Mouse (Mus musculus): ENCODE measurements around the gene Wfdc5. TPM values are rescaled to one million over a fixed set of nuclear protein-coding genes. Genes with fewer than 3 reads are reported as not detected.

Wfdc5 gene
- polyA plus RNA-seq, 1 experiment from 2014 or later, result 0.96 TPM

DNA sequence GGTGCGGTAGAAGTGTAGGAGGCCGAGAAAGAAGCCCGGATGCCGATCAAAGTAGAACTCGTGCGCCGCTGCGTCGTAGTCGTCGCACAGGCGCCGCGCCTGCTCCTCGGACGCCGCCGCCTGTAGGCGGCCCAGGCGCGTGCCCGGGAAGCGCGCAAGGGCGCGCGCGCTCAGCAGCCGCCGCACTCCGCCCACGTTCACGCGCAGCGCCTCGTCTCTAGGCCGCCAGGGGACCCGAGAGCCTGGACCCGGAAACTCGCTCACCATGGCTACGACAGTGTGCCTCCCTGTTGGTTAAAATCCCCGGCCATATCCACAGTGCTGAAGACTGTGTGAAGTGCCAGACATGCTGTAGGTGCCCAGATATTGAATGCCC is 14.0 kb downstream of the Wfdc5 start:
- Histone ChIP-seq H3K27ac (replicated peaks; ENCODE audit: low read depth, low read length) (no peak overlapping the region), H3K36me3 (ENCODE audit: control insufficient read depth, insufficient read depth, low read length) (no peaks in the 10 kb centered on the region), H3K9me3 (ENCODE audit: control insufficient read depth, low read length) (no peaks in the 10 kb centered on the region), H3K27me3 (replicated peaks; ENCODE audit: control insufficient read depth, insufficient read depth, low read length) (peaks cover 66% of the 10 kb centered on the region), H3K9ac (ENCODE audit: low read depth, low read length) (peak overlapping the region; percentile 48), H3K4me1 (ENCODE audit: control insufficient read depth, insufficient read depth, low read length) (peaks cover 24% of the 10 kb centered on the region), H3K4me3 (ENCODE audit: low read depth, low read length) (peak overlapping the region; percentile 38), H3K4me2 (ENCODE audit: low read depth, low read length) (peak overlapping the region; percentile 60)
- 40% methylated on average over 3 of the region's 42 CpGs for WGBS
- no peak for DNase-seq (ENCODE audit: low spot score)
- no peak; the same call in 1 of the 2 replicates for ATAC-seq (ENCODE audit: low read depth)

DNA sequence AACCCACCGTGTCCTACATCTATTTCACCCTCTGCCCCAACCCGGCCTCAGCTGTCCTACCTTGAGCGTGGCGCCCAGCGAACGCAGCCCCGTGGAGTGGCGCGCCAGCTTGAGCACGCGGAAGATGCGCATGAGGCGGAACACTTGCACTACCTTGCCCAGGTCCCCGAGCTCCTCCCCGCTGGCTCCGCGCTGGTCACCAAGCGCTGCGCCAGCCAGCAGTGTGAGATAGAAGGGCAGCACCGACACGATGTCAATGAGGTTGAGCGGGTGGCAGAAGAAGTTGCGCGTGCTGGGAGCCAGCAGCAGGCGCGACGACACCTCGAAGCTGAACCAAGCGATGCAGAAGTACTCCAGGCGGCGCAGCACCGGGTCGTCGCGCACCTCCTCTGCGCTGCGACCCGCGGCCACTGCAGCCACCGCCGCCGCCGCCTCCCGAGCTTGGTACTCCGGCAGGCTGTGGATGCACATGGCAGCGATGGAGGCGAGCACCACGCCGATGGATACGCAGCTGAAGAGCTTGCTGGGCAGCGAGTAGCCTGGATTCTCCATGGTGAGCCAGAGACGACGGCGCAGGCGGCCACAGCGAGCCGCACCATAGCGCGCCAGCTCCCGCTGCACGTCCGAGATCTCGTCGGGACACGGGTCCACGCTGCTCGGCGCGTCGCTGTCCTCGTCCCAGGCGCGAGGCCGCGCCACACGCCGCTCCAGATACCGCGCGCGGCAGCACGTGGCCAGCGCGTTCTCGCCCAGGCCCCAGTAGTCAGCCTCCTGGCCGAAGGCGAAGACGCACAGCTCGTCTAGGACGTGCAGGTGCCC is 14.6 kb downstream of the Wfdc5 start:
- Histone ChIP-seq H3K9ac (ENCODE audit: low read depth, low read length) (peak overlapping the region; percentile 48), H3K4me1 (ENCODE audit: control insufficient read depth, insufficient read depth, low read length) (peaks cover 24% of the 10 kb centered on the region), H3K36me3 (ENCODE audit: control insufficient read depth, insufficient read depth, low read length) (no peaks in the 10 kb centered on the region), H3K9me3 (ENCODE audit: control insufficient read depth, low read length) (no peaks in the 10 kb centered on the region), H3K4me2 (ENCODE audit: low read depth, low read length) (peak overlapping the region; percentile 60), H3K27me3 (replicated peaks; ENCODE audit: control insufficient read depth, insufficient read depth, low read length) (peaks cover 66% of the 10 kb centered on the region), H3K27ac (replicated peaks; ENCODE audit: low read depth, low read length) (no peak overlapping the region), H3K4me3 (ENCODE audit: low read depth, low read length) (peak overlapping the region; percentile 38)
- no peak for DNase-seq (ENCODE audit: low spot score)
- peak; percentile 26; the same call in 1 of the 2 replicates for ATAC-seq (ENCODE audit: low read depth)
- WGBS, result 16% methylated on average over 54 of the region's 90 CpGs

DNA sequence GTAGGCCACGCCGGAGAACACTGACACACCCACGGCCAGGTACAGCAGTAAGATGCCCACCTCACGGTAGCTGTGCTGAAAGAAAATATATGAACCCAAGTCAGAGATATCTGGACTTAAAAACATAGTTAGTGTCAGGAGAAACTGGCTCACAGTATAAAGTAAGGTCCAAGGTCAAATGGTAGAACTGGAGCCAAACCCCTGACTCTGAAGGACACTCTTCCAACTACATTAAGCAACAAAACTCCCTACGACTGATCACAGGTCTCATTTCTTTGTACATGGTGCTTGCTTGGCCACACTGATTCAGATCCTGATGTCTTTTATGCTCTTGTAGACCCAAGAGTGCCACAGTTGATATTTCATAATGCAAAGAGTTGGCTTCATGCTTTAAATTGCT is 17.6 kb downstream of the Wfdc5 start:
- Histone ChIP-seq H3K27me3 (replicated peaks; ENCODE audit: control insufficient read depth, insufficient read depth, low read length) (peaks cover 41% of the 10 kb centered on the region), H3K36me3 (ENCODE audit: control insufficient read depth, insufficient read depth, low read length) (no peaks in the 10 kb centered on the region), H3K9ac (ENCODE audit: low read depth, low read length) (no peak overlapping the region), H3K27ac (replicated peaks; ENCODE audit: low read depth, low read length) (no peak overlapping the region), H3K9me3 (ENCODE audit: control insufficient read depth, low read length) (no peaks in the 10 kb centered on the region), H3K4me1 (ENCODE audit: control insufficient read depth, insufficient read depth, low read length) (peaks cover 11% of the 10 kb centered on the region), H3K4me3 (ENCODE audit: low read depth, low read length) (no peak overlapping the region), H3K4me2 (ENCODE audit: low read depth, low read length) (no peak overlapping the region)
- ATAC-seq (ENCODE audit: low read depth), result no peak
- WGBS, result 91% methylated on average over 5 of the region's 5 CpGs
- DNase-seq (ENCODE audit: low spot score), result no peak

DNA sequence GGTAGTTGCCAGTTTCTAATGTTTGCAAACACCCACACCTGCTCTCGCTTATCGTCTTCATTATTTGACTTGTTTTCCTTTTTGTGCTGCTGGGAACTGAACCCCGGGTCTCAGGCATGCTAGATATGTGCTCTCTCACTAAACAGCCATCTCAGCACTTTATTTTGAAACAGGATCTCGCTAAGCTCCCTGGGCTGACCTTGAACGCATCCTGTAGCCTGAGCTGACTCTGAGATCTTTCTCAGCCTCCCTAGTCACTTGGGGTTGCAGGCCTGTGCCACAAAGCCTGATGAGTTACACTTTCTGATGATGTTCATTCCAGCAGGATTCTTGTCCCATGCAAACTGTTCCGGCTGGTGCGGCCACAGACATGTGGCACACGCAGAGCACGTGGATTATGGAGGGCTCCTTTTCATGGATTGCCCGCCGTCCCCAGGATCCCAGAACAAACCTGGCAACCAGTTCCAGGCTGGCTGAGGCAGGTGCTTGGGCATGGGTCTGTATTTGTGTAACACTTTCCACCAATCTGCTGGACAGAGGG is 21.0 kb downstream of the Wfdc5 start:
- Histone ChIP-seq H3K4me1 (ENCODE audit: control insufficient read depth, insufficient read depth, low read length) (no peaks in the 10 kb centered on the region), H3K27me3 (replicated peaks; ENCODE audit: control insufficient read depth, insufficient read depth, low read length) (peaks cover 7% of the 10 kb centered on the region), H3K4me3 (ENCODE audit: low read depth, low read length) (no peak overlapping the region), H3K9me3 (ENCODE audit: control insufficient read depth, low read length) (no peaks in the 10 kb centered on the region), H3K27ac (replicated peaks; ENCODE audit: low read depth, low read length) (no peak overlapping the region), H3K36me3 (ENCODE audit: control insufficient read depth, insufficient read depth, low read length) (no peaks in the 10 kb centered on the region; the same call in 1 of the 2 replicates), H3K9ac (ENCODE audit: low read depth, low read length) (no peak overlapping the region), H3K4me2 (ENCODE audit: low read depth, low read length) (no peak overlapping the region)
- WGBS, result 76% methylated on average over 11 of the region's 11 CpGs
- DNase-seq (ENCODE audit: low spot score) (no peak), ATAC-seq (ENCODE audit: low read depth) (no peak)

DNA sequence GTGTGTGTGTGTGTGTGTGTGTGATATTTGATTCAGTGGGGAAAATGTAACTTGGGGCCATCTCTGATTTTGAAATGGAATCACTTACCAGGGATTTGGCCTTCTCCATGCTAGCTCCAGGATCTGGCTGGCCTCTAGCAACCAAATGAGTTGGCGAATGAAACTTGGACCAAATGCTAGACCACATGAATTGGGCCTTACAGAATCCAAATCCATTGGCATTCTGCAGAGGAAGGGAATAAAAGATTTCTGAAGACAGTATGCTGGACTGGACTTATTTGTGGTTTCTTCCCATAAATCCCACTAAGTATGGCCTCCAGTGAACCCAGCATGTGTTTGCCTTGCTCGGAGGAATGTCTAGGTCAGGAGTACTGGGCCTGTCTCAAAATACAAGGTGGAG is 23.7 kb downstream of the Wfdc5 start:
- no peak overlapping the region for H3K4me3 ChIP-seq (ENCODE audit: low read depth, low read length)
- no peak overlapping the region for H3K27ac ChIP-seq (replicated peaks; ENCODE audit: low read depth, low read length)
- WGBS, result 57% methylated on average over 2 of the region's 2 CpGs
- H3K27me3 ChIP-seq (replicated peaks; ENCODE audit: control insufficient read depth, insufficient read depth, low read length), result no peaks in the 10 kb centered on the region
- no peak overlapping the region for H3K9ac ChIP-seq (ENCODE audit: low read depth, low read length)
- DNase-seq (ENCODE audit: low spot score), result peak; percentile 68
- H3K9me3 ChIP-seq (ENCODE audit: control insufficient read depth, low read length), result no peaks in the 10 kb centered on the region
- H3K4me1 ChIP-seq (ENCODE audit: control insufficient read depth, insufficient read depth, low read length), result no peaks in the 10 kb centered on the region
- H3K36me3 ChIP-seq (ENCODE audit: control insufficient read depth, insufficient read depth, low read length), result peaks cover 3% of the 10 kb centered on the region
- no peak overlapping the region for H3K4me2 ChIP-seq (ENCODE audit: low read depth, low read length)
- ATAC-seq (ENCODE audit: low read depth), result no peak

DNA sequence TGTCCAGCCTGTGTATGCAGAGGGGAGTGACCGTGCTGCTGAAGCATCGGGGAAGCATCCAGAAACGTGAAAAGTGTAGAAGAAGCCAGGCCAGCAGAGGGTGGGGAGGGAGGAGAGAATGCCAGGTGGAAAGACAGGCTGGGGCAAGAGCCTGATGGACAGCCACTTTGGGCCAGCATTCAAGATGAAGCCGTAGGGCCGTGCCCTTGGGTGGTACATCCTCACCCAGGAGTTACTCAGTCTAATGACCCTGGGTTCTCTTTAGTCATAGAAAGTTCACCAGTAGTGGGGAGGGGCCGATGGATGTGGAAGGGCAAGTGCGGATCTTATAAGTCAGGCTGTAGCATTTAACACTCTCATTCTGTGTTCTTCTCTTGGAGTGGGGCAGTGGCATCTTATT is 26.4 kb downstream of the Wfdc5 start:
- H3K4me3 ChIP-seq (ENCODE audit: low read depth, low read length), result no peak overlapping the region
- H3K27ac ChIP-seq (replicated peaks; ENCODE audit: low read depth, low read length), result no peak overlapping the region
- H3K27me3 ChIP-seq (replicated peaks; ENCODE audit: control insufficient read depth, insufficient read depth, low read length), result no peaks in the 10 kb centered on the region
- H3K36me3 ChIP-seq (ENCODE audit: control insufficient read depth, insufficient read depth, low read length), result peaks cover 27% of the 10 kb centered on the region
- H3K9ac ChIP-seq (ENCODE audit: low read depth, low read length), result no peak overlapping the region
- no peak overlapping the region for H3K4me2 ChIP-seq (ENCODE audit: low read depth, low read length)
- DNase-seq (ENCODE audit: low spot score), result no peak
- ATAC-seq (ENCODE audit: low read depth), result no peak
- H3K9me3 ChIP-seq (ENCODE audit: control insufficient read depth, low read length), result no peaks in the 10 kb centered on the region
- H3K4me1 ChIP-seq (ENCODE audit: control insufficient read depth, insufficient read depth, low read length), result no peaks in the 10 kb centered on the region
- WGBS, result 86% methylated on average over 7 of the region's 7 CpGs

DNA sequence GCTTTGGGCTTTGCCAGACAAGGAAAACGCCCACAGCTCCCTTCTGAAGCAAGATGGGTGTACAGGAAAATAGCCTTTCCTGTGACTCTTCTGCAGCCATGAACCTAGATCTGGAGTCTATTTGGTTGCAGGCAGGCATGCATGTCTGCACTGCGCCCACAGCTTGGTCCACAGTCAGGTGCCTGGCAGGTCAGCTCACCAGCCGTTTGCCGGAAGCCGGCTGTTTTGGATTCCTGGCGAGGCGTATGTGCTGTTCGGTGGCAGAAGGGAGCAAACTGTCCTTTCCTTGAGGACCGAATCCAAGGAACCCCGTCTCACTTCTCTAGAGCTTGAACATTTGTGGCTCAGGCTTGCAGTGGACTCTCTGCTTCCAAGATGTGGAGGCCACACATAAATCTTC is 28.5 kb downstream of the Wfdc5 start:
- ATAC-seq (ENCODE audit: low read depth), result no peak
- H3K27ac ChIP-seq (replicated peaks; ENCODE audit: low read depth, low read length), result no peak overlapping the region
- no peak for DNase-seq (ENCODE audit: low spot score)
- no peaks in the 10 kb centered on the region for H3K9me3 ChIP-seq (ENCODE audit: control insufficient read depth, low read length)
- H3K27me3 ChIP-seq (replicated peaks; ENCODE audit: control insufficient read depth, insufficient read depth, low read length), result no peaks in the 10 kb centered on the region
- H3K4me1 ChIP-seq (ENCODE audit: control insufficient read depth, insufficient read depth, low read length), result peaks cover 12% of the 10 kb centered on the region
- H3K4me2 ChIP-seq (ENCODE audit: low read depth, low read length), result no peak overlapping the region
- no peak overlapping the region for H3K4me3 ChIP-seq (ENCODE audit: low read depth, low read length)
- no peak overlapping the region for H3K9ac ChIP-seq (ENCODE audit: low read depth, low read length)
- H3K36me3 ChIP-seq (ENCODE audit: control insufficient read depth, insufficient read depth, low read length), result peaks cover 27% of the 10 kb centered on the region
- WGBS, result 91% methylated on average over 10 of the region's 10 CpGs

DNA sequence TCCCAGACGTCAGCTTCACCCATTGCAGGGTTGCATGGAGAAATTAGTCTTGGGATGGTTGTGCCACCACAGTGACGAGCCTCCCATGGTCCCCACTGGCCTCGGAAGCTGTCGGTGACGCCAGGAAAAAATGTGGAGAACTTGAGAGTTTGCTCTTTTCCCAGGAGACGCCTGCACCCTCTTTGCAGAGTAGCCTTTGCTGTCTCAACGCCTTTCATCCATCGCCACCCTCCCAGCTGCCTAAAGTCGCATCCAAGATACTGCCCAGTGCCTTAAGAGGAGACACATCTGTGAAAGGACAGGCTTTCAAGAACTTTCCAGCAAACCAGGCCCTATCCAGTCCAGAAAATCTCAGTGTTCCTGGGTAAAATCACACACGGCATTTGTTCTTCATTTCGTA is 30.2 kb downstream of the Wfdc5 start:
- ATAC-seq (ENCODE audit: low read depth), result no peak
- DNase-seq (ENCODE audit: low spot score), result no peak
- WGBS, result 89% methylated on average over 11 of the region's 11 CpGs
- Histone ChIP-seq H3K36me3 (ENCODE audit: control insufficient read depth, insufficient read depth, low read length) (peaks cover 33% of the 10 kb centered on the region), H3K9ac (ENCODE audit: low read depth, low read length) (no peak overlapping the region), H3K9me3 (ENCODE audit: control insufficient read depth, low read length) (no peaks in the 10 kb centered on the region), H3K4me2 (ENCODE audit: low read depth, low read length) (no peak overlapping the region), H3K27ac (replicated peaks; ENCODE audit: low read depth, low read length) (no peak overlapping the region), H3K27me3 (replicated peaks; ENCODE audit: control insufficient read depth, insufficient read depth, low read length) (no peaks in the 10 kb centered on the region), H3K4me1 (ENCODE audit: control insufficient read depth, insufficient read depth, low read length) (peaks cover 12% of the 10 kb centered on the region), H3K4me3 (ENCODE audit: low read depth, low read length) (no peak overlapping the region)

Measured in embryonic facial prominence, embryonic 14.5 days (tissue).